Mouse (Mus musculus) heart, embryonic 11.5 days (tissue): ENCODE measurements around the gene Unkl. TPM values are rescaled to one million over a fixed set of nuclear protein-coding genes. Genes with fewer than 3 reads are reported as not detected.

Source experiments
- ATAC-seq: fragments of 200-750 bp; cut with Nextera tagmentation; replicated peaks from 2 replicates; pipeline ENCODE4 v1.8.0; 2017; ENCODE audit warnings: moderate library complexity; ENCODE audit not compliant: insufficient number of reproducible peaks, low FRiP score, low TSS enrichment
- H3K27ac ChIP-seq: fragments of 300-500 bp; sonication (generic); 2 replicates; pipeline ENCODE4 v1.5.1; 2014; ENCODE audit warnings: mild to moderate bottlenecking, low read depth, low read length
- H3K27me3 ChIP-seq: fragments of 300-500 bp; sonication (generic); 2 replicates; pipeline ENCODE4 v1.6.1; 2014; ENCODE audit warnings: mild to moderate bottlenecking, low read length, mixed read lengths; ENCODE audit not compliant: control insufficient read depth, insufficient read depth
- H3K36me3 ChIP-seq: fragments of 300-500 bp; sonication (generic); 2 replicates; pipeline ENCODE4 v1.6.1; 2014; ENCODE audit warnings: mild to moderate bottlenecking, low read length, moderate library complexity, mixed read lengths; ENCODE audit not compliant: control insufficient read depth, insufficient read depth
- H3K4me1 ChIP-seq: fragments of 300-500 bp; sonication (generic); 2 replicates; pipeline ENCODE4 v1.6.1; 2014; ENCODE audit warnings: low read length; ENCODE audit not compliant: control insufficient read depth, insufficient read depth
- H3K4me2 ChIP-seq: fragments of 300-500 bp; sonication (generic); 2 replicates; pipeline ENCODE4 v1.6.1; 2014; ENCODE audit warnings: mild to moderate bottlenecking, moderate library complexity
- H3K4me3 ChIP-seq: fragments of 300-500 bp; sonication (generic); 2 replicates; pipeline ENCODE4 v1.5.1; 2014; ENCODE audit warnings: low read depth, low read length
- H3K9ac ChIP-seq: fragments of 300-500 bp; sonication (generic); 2 replicates; pipeline ENCODE4 v1.6.1; 2014; ENCODE audit warnings: mild to moderate bottlenecking, low read depth, low read length, moderate library complexity
- H3K9me3 ChIP-seq: fragments of 300-500 bp; sonication (generic); replicated peaks from 2 replicates; pipeline ENCODE4 v1.6.1; 2016; ENCODE audit warnings: low read length; ENCODE audit not compliant: control insufficient read depth
- WGBS: fragments of 180-500 bp; shearing (Covaris S2); extraction: QIAGEN DNeasy Blood & Tissue Kit; methylation state at CpG from one replicate; pipeline ENCODE4 v1.1.7; 2014; ENCODE audit not compliant: insufficient replicate concordance; 5-methylcytosine and 5-hydroxymethylcytosine counted together
- polyA plus RNA-seq: library from polyadenylated mRNA; unstranded; fragments of >200 nt; fragmentation: Nextera tagmentation; extraction: Ambion mirVana; gene quantifications from 2 replicates; pipeline ENCODE4 v1.2.1, GENCODE M21; 2014

The Unkl gene
- 2.9 and 3.2 TPM in 2 replicates for polyA plus RNA-seq

- H3K36me3 ChIP-seq = no peaks in the 10 kb centered on the region; the same call in 1 of the 2 replicates
- peak within 1 kb of the TSS; percentile 84 for H3K4me2 ChIP-seq
- under 1% methylated on average over 82 of the region's 104 CpGs for WGBS
- peak; percentile 57 for ATAC-seq
- H3K27ac ChIP-seq = peak within 1 kb of the TSS; percentile 75
- peaks cover 16% of the 10 kb centered on the region for H3K4me1 ChIP-seq
- H3K4me3 ChIP-seq = peak within 1 kb of the TSS; percentile 99
- H3K9ac ChIP-seq = peak within 1 kb of the TSS; percentile 93
- H3K27me3 ChIP-seq = no peaks in the 10 kb centered on the region
- no peaks in the 10 kb centered on the region for H3K9me3 ChIP-seq
These were observed at the start of gene Unkl for GRCm38 (mm10) chr17:25188150-25189031. Gene Unkl, plus strand, starts transcription at chr17:25188397.

GRCm38 (mm10) chr17:25138803-25139202, 49.4 kb upstream of the Unkl start:
- Histone ChIP-seq H3K4me3 (no peak overlapping the region), H3K4me2 (no peak overlapping the region), H3K9ac (no peak overlapping the region), H3K36me3 (no peaks in the 10 kb centered on the region), H3K4me1 (peaks cover 7% of the 10 kb centered on the region), H3K27ac (no peak overlapping the region), H3K27me3 (no peaks in the 10 kb centered on the region), H3K9me3 (no peaks in the 10 kb centered on the region)
- WGBS = 91% methylated on average over 1 of the region's 1 CpGs
- ATAC-seq = no peak

- Histone ChIP-seq H3K4me1 (peaks cover 4% of the 10 kb centered on the region; the same call in 1 of the 2 replicates), H3K27me3 (no peaks in the 10 kb centered on the region), H3K4me3 (no peak overlapping the region), H3K9ac (no peak overlapping the region), H3K27ac (no peak overlapping the region), H3K4me2 (no peak overlapping the region), H3K9me3 (no peaks in the 10 kb centered on the region), H3K36me3 (peaks cover 3% of the 10 kb centered on the region; the same call in 1 of the 2 replicates)
- 67% methylated on average over 4 of the region's 4 CpGs for WGBS
- ATAC-seq = no peak
These were observed 48.2 kb upstream of the Unkl start for GRCm38 (mm10) chr17:25139960-25140359.

- Histone ChIP-seq H3K27me3 (no peaks in the 10 kb centered on the region), H3K4me2 (no peak within 1 kb of the TSS), H3K9me3 (no peaks in the 10 kb centered on the region), H3K4me1 (no peaks in the 10 kb centered on the region), H3K4me3 (no peak within 1 kb of the TSS), H3K36me3 (peaks cover 11% of the 10 kb centered on the region; the same call in 1 of the 2 replicates), H3K9ac (no peak within 1 kb of the TSS), H3K27ac (no peak within 1 kb of the TSS)
- WGBS = 88% methylated on average over 1 of the region's 1 CpGs
- ATAC-seq = no peak
These were observed 26.0 kb upstream of the Unkl start, which contains the start of gene Ccdc154 for GRCm38 (mm10) chr17:25162161-25162560. Gene Ccdc154, plus strand, starts transcription at chr17:25162461.

GRCm38 (mm10) chr17:25163387-25163786, 24.8 kb upstream of the Unkl start:
- H3K4me2 ChIP-seq = no peak overlapping the region
- no peak overlapping the region for H3K27ac ChIP-seq
- no peaks in the 10 kb centered on the region for H3K4me1 ChIP-seq
- ATAC-seq = no peak
- no peaks in the 10 kb centered on the region; the same call in 1 of the 2 replicates for H3K27me3 ChIP-seq
- WGBS = 62% methylated on average over 7 of the region's 7 CpGs
- H3K9ac ChIP-seq = no peak overlapping the region
- no peaks in the 10 kb centered on the region for H3K9me3 ChIP-seq
- H3K4me3 ChIP-seq = no peak overlapping the region
- H3K36me3 ChIP-seq = peaks cover 6% of the 10 kb centered on the region; the same call in 1 of the 2 replicates

GRCm38 (mm10) chr17:25164770-25165169, 23.4 kb upstream of the Unkl start:
- 81% methylated on average over 3 of the region's 3 CpGs for WGBS
- no peak overlapping the region for H3K4me3 ChIP-seq
- no peaks in the 10 kb centered on the region for H3K9me3 ChIP-seq
- peaks cover 6% of the 10 kb centered on the region; the same call in 1 of the 2 replicates for H3K36me3 ChIP-seq
- no peak overlapping the region for H3K4me2 ChIP-seq
- no peaks in the 10 kb centered on the region; the same call in 1 of the 2 replicates for H3K27me3 ChIP-seq
- ATAC-seq = no peak
- no peak overlapping the region for H3K27ac ChIP-seq
- H3K4me1 ChIP-seq = no peaks in the 10 kb centered on the region
- no peak overlapping the region for H3K9ac ChIP-seq

- H3K27ac ChIP-seq = no peak overlapping the region
- 52% methylated on average over 6 of the region's 6 CpGs for WGBS
- H3K4me3 ChIP-seq = no peak overlapping the region
- H3K9me3 ChIP-seq = no peaks in the 10 kb centered on the region
- no peaks in the 10 kb centered on the region for H3K4me1 ChIP-seq
- no peak overlapping the region for H3K9ac ChIP-seq
- no peak overlapping the region for H3K4me2 ChIP-seq
- H3K36me3 ChIP-seq = no peaks in the 10 kb centered on the region
- no peaks in the 10 kb centered on the region; the same call in 1 of the 2 replicates for H3K27me3 ChIP-seq
- no peak for ATAC-seq
These were observed 22.1 kb upstream of the Unkl start for GRCm38 (mm10) chr17:25165970-25166671.

GRCm38 (mm10) chr17:25169706-25170105, 18.5 kb upstream of the Unkl start:
- H3K27ac ChIP-seq = no peak overlapping the region
- ATAC-seq = no peak
- peaks cover 3% of the 10 kb centered on the region; the same call in 1 of the 2 replicates for H3K4me1 ChIP-seq
- H3K9me3 ChIP-seq = no peaks in the 10 kb centered on the region
- no peak overlapping the region for H3K4me2 ChIP-seq
- no peaks in the 10 kb centered on the region; the same call in 1 of the 2 replicates for H3K27me3 ChIP-seq
- no peak overlapping the region for H3K9ac ChIP-seq
- no peaks in the 10 kb centered on the region for H3K36me3 ChIP-seq
- no peak overlapping the region for H3K4me3 ChIP-seq
- WGBS = 83% methylated on average over 2 of the region's 2 CpGs
